Mouse (Mus musculus) heart, embryonic 12.5 days (tissue): ENCODE results near the gene Zc3h7b. TPM values are rescaled to one million over a fixed set of nuclear protein-coding genes. Genes with fewer than 3 reads are reported as not detected.

Experiments used
- ATAC-seq: fragments of 200-750 bp; cut with Nextera tagmentation; 2 replicates; pipeline ENCODE4 v1.8.0; 2017; ENCODE audit warnings: moderate TSS enrichment, moderate library complexity; ENCODE audit not compliant: insufficient number of reproducible peaks, low FRiP score
- H3K27ac ChIP-seq: fragments of 300-500 bp; sonication (generic); 2 replicates; pipeline ENCODE4 v1.5.1; 2016; ENCODE audit warnings: mild to moderate bottlenecking, moderate library complexity; ENCODE audit not compliant: poor library complexity, severe bottlenecking
- H3K27me3 ChIP-seq: fragments of 300-500 bp; sonication (generic); replicated peaks from 2 replicates; pipeline ENCODE4 v1.6.1; 2016; ENCODE audit warnings: mild to moderate bottlenecking, moderate library complexity
- H3K36me3 ChIP-seq: fragments of 300-500 bp; sonication (generic); 2 replicates; pipeline ENCODE4 v1.6.1; 2016; ENCODE audit warnings: mild to moderate bottlenecking, moderate library complexity
- H3K4me1 ChIP-seq: fragments of 300-500 bp; sonication (generic); replicated peaks from 2 replicates; pipeline ENCODE4 v1.6.1; 2016; ENCODE audit warnings: mild to moderate bottlenecking
- H3K4me2 ChIP-seq: fragments of 300-500 bp; sonication (generic); 2 replicates; pipeline ENCODE4 v1.6.1; 2016; ENCODE audit warnings: mild to moderate bottlenecking, moderate library complexity
- H3K4me3 ChIP-seq: fragments of 300-500 bp; sonication (generic); 2 replicates; pipeline ENCODE4 v1.5.1; 2016; ENCODE audit warnings: mild to moderate bottlenecking
- H3K9ac ChIP-seq: fragments of 300-500 bp; sonication (generic); 2 replicates; pipeline ENCODE4 v1.6.1; 2016; ENCODE audit warnings: mild to moderate bottlenecking, moderate library complexity
- H3K9me3 ChIP-seq: fragments of 300-500 bp; sonication (generic); replicated peaks from 2 replicates; pipeline ENCODE4 v1.6.1; 2016; ENCODE audit warnings: mild to moderate bottlenecking, moderate library complexity
- WGBS: fragments of 180-500 bp; shearing (Covaris S2); methylation state at CpG from one replicate; pipeline ENCODE4 v1.1.7; 2016; 5-methylcytosine and 5-hydroxymethylcytosine counted together
- polyA plus RNA-seq: library from polyadenylated mRNA; unstranded; fragments of >200 nt; fragmentation: Nextera tagmentation; extraction: Ambion mirVana; gene quantifications from 2 replicates; pipeline ENCODE4 v1.2.1, GENCODE M21; 2016

The Zc3h7b gene
- polyA plus RNA-seq, 1 experiment from 2014 or later, result 27.4 TPM

GRCm38 (mm10) chr15:81796228-81796627 lies 51.4 kb downstream of the Zc3h7b start:
- no peak overlapping the region for H3K4me3 ChIP-seq
- WGBS, result 83% methylated on average over 3 of the region's 3 CpGs
- no peak overlapping the region for H3K9ac ChIP-seq
- H3K27me3 ChIP-seq, result no peaks in the 10 kb centered on the region
- peaks cover 46% of the 10 kb centered on the region for H3K36me3 ChIP-seq
- no peaks in the 10 kb centered on the region for H3K9me3 ChIP-seq
- no peak for ATAC-seq
- H3K4me1 ChIP-seq, result no peaks in the 10 kb centered on the region
- H3K4me2 ChIP-seq, result no peak overlapping the region
- H3K27ac ChIP-seq, result no peak overlapping the region

- WGBS, result 82% methylated on average over 6 of the region's 6 CpGs
Observed at GRCm38 (mm10) chr15:81797861-81798260, 53.0 kb downstream of the Zc3h7b start.

GRCm38 (mm10) chr15:81798421-81798820 lies 53.6 kb downstream of the Zc3h7b start:
- no peak overlapping the region for H3K9ac ChIP-seq
- H3K36me3 ChIP-seq, result peaks cover 26% of the 10 kb centered on the region
- no peaks in the 10 kb centered on the region for H3K27me3 ChIP-seq
- WGBS, result 82% methylated on average over 4 of the region's 4 CpGs
- no peak overlapping the region for H3K27ac ChIP-seq
- peaks cover 14% of the 10 kb centered on the region for H3K4me1 ChIP-seq
- H3K4me3 ChIP-seq, result no peak overlapping the region
- no peak for ATAC-seq
- H3K4me2 ChIP-seq, result no peak overlapping the region
- no peaks in the 10 kb centered on the region for H3K9me3 ChIP-seq

More at GRCm38 (mm10) chr15:81797861-81798260, 53.0 kb downstream of the Zc3h7b start:
- H3K4me2 ChIP-seq, result no peak overlapping the region
- no peaks in the 10 kb centered on the region for H3K27me3 ChIP-seq
- H3K9me3 ChIP-seq, result no peaks in the 10 kb centered on the region
- H3K4me3 ChIP-seq, result no peak overlapping the region
- no peak overlapping the region for H3K27ac ChIP-seq
- peaks cover 9% of the 10 kb centered on the region for H3K4me1 ChIP-seq
- peaks cover 31% of the 10 kb centered on the region for H3K36me3 ChIP-seq
- ATAC-seq, result no peak
- no peak overlapping the region for H3K9ac ChIP-seq

- no peaks in the 10 kb centered on the region for H3K27me3 ChIP-seq
- no peak overlapping the region for H3K27ac ChIP-seq
- H3K36me3 ChIP-seq, result 0 out of 2 replicates have a peak, but pooled peaks cover 8% of the 10 kb centered on the region
- H3K9ac ChIP-seq, result no peak overlapping the region
- no peak for ATAC-seq
- H3K4me2 ChIP-seq, result no peak overlapping the region
- 80% methylated on average over 3 of the region's 3 CpGs for WGBS
- H3K9me3 ChIP-seq, result no peaks in the 10 kb centered on the region
- H3K4me1 ChIP-seq, result peaks cover 33% of the 10 kb centered on the region
- no peak overlapping the region for H3K4me3 ChIP-seq
Observed at GRCm38 (mm10) chr15:81800391-81800790, 55.5 kb downstream of the Zc3h7b start.

GRCm38 (mm10) chr15:81802001-81802890 lies 57.4 kb downstream of the Zc3h7b start, which contains the start of gene Tef:
TSS of gene Tef (plus strand) at chr15:81802421.
- Histone ChIP-seq H3K27ac (peak within 1 kb of the TSS; percentile 74), H3K4me2 (peak within 1 kb of the TSS; percentile 74), H3K36me3 (0 out of 2 replicates have a peak, but pooled peaks cover 4% of the 10 kb centered on the region), H3K27me3 (no peaks in the 10 kb centered on the region), H3K4me3 (peak within 1 kb of the TSS; percentile 42), H3K9ac (peak within 1 kb of the TSS; percentile 66), H3K4me1 (peaks cover 46% of the 10 kb centered on the region), H3K9me3 (no peaks in the 10 kb centered on the region)
- ATAC-seq, result peak; percentile 95
- WGBS, result 17% methylated on average over 19 of the region's 19 CpGs

- Histone ChIP-seq H3K27me3 (no peaks in the 10 kb centered on the region), H3K27ac (peak overlapping the region; percentile 74), H3K4me1 (peaks cover 46% of the 10 kb centered on the region), H3K4me3 (peak overlapping the region; percentile 42), H3K36me3 (0 out of 2 replicates have a peak, but pooled peaks cover 2% of the 10 kb centered on the region), H3K4me2 (peak overlapping the region; percentile 74), H3K9ac (peak overlapping the region; percentile 66), H3K9me3 (no peaks in the 10 kb centered on the region)
- WGBS, result 12% methylated on average over 8 of the region's 8 CpGs
- peak; percentile 9; the same call in 1 of the 2 replicates for ATAC-seq
Observed at GRCm38 (mm10) chr15:81802941-81803351, 58.1 kb downstream of the Zc3h7b start.

- Histone ChIP-seq H3K9me3 (no peaks in the 10 kb centered on the region), H3K9ac (peak overlapping the region; percentile 16), H3K27me3 (no peaks in the 10 kb centered on the region), H3K27ac (no peak overlapping the region), H3K36me3 (no peaks in the 10 kb centered on the region), H3K4me3 (peak overlapping the region; percentile 42; the same call in 1 of the 2 replicates), H3K4me2 (peak overlapping the region; percentile 74), H3K4me1 (peaks cover 46% of the 10 kb centered on the region)
- 52% methylated on average over 4 of the region's 4 CpGs for WGBS
- no peak for ATAC-seq
Observed at GRCm38 (mm10) chr15:81803425-81803951, 58.6 kb downstream of the Zc3h7b start.

GRCm38 (mm10) chr15:81804172-81804571 lies 59.3 kb downstream of the Zc3h7b start:
- ATAC-seq, result no peak
- Histone ChIP-seq H3K27ac (no peak overlapping the region), H3K4me2 (0 out of 2 replicates have a peak overlapping the region, but pooled peaks have one; percentile 74), H3K27me3 (no peaks in the 10 kb centered on the region), H3K36me3 (no peaks in the 10 kb centered on the region), H3K4me1 (peaks cover 53% of the 10 kb centered on the region), H3K9me3 (no peaks in the 10 kb centered on the region), H3K9ac (peak overlapping the region; percentile 16; the same call in 1 of the 2 replicates), H3K4me3 (no peak overlapping the region)
- WGBS, result 49% methylated on average over 1 of the region's 1 CpGs

GRCm38 (mm10) chr15:81804883-81805282 lies 60.0 kb downstream of the Zc3h7b start:
- Histone ChIP-seq H3K9ac (no peak overlapping the region), H3K36me3 (no peaks in the 10 kb centered on the region), H3K4me3 (no peak overlapping the region), H3K4me2 (no peak overlapping the region), H3K9me3 (no peaks in the 10 kb centered on the region), H3K27ac (no peak overlapping the region), H3K4me1 (peaks cover 58% of the 10 kb centered on the region), H3K27me3 (no peaks in the 10 kb centered on the region)
- no peak for ATAC-seq
- 67% methylated on average over 3 of the region's 3 CpGs for WGBS

GRCm38 (mm10) chr15:81805624-81806023 lies 60.8 kb downstream of the Zc3h7b start:
- peaks cover 58% of the 10 kb centered on the region for H3K4me1 ChIP-seq
- no peak overlapping the region for H3K4me2 ChIP-seq
- peak overlapping the region; percentile 56 for H3K27ac ChIP-seq
- no peaks in the 10 kb centered on the region for H3K36me3 ChIP-seq
- no peaks in the 10 kb centered on the region for H3K27me3 ChIP-seq
- H3K4me3 ChIP-seq, result no peak overlapping the region
- 40% methylated on average over 6 of the region's 6 CpGs for WGBS
- no peaks in the 10 kb centered on the region for H3K9me3 ChIP-seq
- no peak overlapping the region for H3K9ac ChIP-seq
- no peak for ATAC-seq
